Mouse (Mus musculus) thymus, adult 2 months (tissue): ENCODE results near the gene Chst11.

Experiments
- CTCF ChIP-seq: fragments of 200-500 bp; IDR thresholded peaks from 2 replicates; pipeline ENCODE4 v1.5.1; 2012; ENCODE audit warnings: mild to moderate bottlenecking, control low read depth, low read length, moderate library complexity, borderline replicate concordance; ENCODE audit not compliant: control insufficient read depth, poor library complexity, insufficient read depth; ENCODE audit errors: extremely low read depth
- POLR2A ChIP-seq: fragments of 200-500 bp; IDR thresholded peaks from 2 replicates; pipeline ENCODE4 v1.6.1; 2012; ENCODE audit warnings: mild to moderate bottlenecking, low read length, control low read depth, moderate library complexity; ENCODE audit not compliant: control insufficient read depth, poor library complexity, insufficient read depth; ENCODE audit errors: extremely low read depth

- no peak for TF ChIP-seq CTCF
- TF ChIP-seq POLR2A, result no peak
Measured at GRCm38 (mm10) chr10:83060066-83060782, 74.9 kb downstream of the Chst11 start.
